ENCODE assay signal across 23 mouse cellular contexts in the genomic region with DNA sequence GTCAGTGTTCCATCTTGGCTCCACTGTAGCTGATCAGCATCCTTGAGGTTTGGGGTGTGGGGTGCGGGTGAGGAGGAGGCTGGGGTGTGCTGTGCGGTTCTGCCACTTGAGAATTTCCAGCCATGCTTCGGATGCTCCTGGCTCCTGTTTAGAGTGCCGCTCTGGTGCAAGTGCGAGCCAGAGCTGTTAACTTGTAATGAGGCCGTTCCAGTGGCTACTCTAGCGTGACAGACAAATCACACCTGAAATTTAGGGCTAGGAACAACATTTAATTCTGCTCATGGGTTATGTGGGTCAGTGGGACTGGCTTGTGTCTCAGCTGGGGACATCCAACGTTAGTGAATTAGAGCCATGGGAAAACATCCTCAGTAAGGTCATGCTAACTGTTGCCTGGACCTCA. TPM values are rescaled to one million over a fixed set of nuclear protein-coding genes. Genes with fewer than 3 reads are reported as not detected.
DNase-seq lines count a peak whose midpoint lies in the region; ATAC-seq and TF ChIP-seq lines count a peak whose summit lies in the region.
"Had no signal": no experiment of that assay in that cellular context is flagged by ENCODE, and none has a peak within 500 bp of the region (broad histone marks: within the 10 kb centered on the region; RNA-seq: fewer than 3 reads in every experiment).

No protein-coding gene starts in this region.

- no peaks in the 10 kb centered on the region for H3K9me3 ChIP-seq in heart, embryonic 10.5 days
- no peaks in the 10 kb centered on the region for H3K9me3 ChIP-seq in kidney, embryonic 15.5 days (replicated peaks)
- no peaks in the 10 kb centered on the region for H3K9me3 ChIP-seq in midbrain, embryonic 14.5 days (ENCODE audit: control insufficient read depth, low read length)
- H3K9me3 ChIP-seq: forebrain, embryonic 10.5 days; G1E; heart, embryonic 15.5 days; hindbrain, embryonic 13.5 days had no signal

- no peak for DNase-seq in heart, embryonic 10.5 days (ENCODE audit: low spot score)
- no peak for DNase-seq in heart, adult 9 months (ENCODE audit: low spot score in 2 of 2)
- peak; percentile 74 for DNase-seq in kidney, adult 2 months
- peak; percentile 50 to 67 for DNase-seq in kidney, postnatal 36 days
- no peak for DNase-seq in thymus, postnatal 10 days (ENCODE audit: low spot score in 2 of 2)
- no peak for DNase-seq in midbrain, embryonic 14.5 days
- no peak for DNase-seq in left cerebral cortex, adult 8-10 months (ENCODE audit: low spot score in 2 of 2)
- DNase-seq: adrenal gland, adult 8-10 months; B cell, adult 2 months; cerebellum, adult 11 months; cerebellum, adult 8-10 months; cerebellum, postnatal 25 days; gastrocnemius, adult 2 months; gastrocnemius, postnatal 25 days; heart, postnatal 14 days had no signal

- ATAC-seq in kidney, embryonic 15.5 days (replicated peaks; ENCODE audit: low FRiP score): peak; percentile 47; the same call in 1 of the 2 replicates
- no peak for ATAC-seq in midbrain, embryonic 14.5 days (ENCODE audit: low FRiP score, low TSS enrichment)
- ATAC-seq: CD4-positive, CD25-positive, alpha-beta regulatory T cell, adult 4 months; forebrain, embryonic 14.5 days had no signal

- H3K4me1 ChIP-seq in heart, embryonic 10.5 days: peaks cover 75% of the 10 kb centered on the region
- no peaks in the 10 kb centered on the region for H3K4me1 ChIP-seq in kidney, adult 2 months (ENCODE audit: control insufficient read depth, insufficient read depth, low read length)
- H3K4me1 ChIP-seq in kidney, embryonic 15.5 days: peaks cover 49% of the 10 kb centered on the region
- peaks cover 12% of the 10 kb centered on the region for H3K4me1 ChIP-seq in midbrain, embryonic 14.5 days (ENCODE audit: control insufficient read depth, insufficient read depth, low read length)

- H3K4me2 ChIP-seq in kidney, embryonic 15.5 days: no peak overlapping the region
- no peak overlapping the region for H3K4me2 ChIP-seq in midbrain, embryonic 14.5 days (ENCODE audit: low read length)
- H3K4me2 ChIP-seq: heart, embryonic 11.5 days; heart, embryonic 15.5 days; hindbrain, embryonic 13.5 days had no signal

- TF ChIP-seq POLR2A in kidney, adult 2 months (IDR thresholded peaks at IDR 0.05; ENCODE audit: low read depth, low read length): no peak

- 0 out of 2 replicates have a peak overlapping the region, but pooled peaks have one; percentile 49 for H3K27ac ChIP-seq in heart, embryonic 10.5 days
- H3K27ac ChIP-seq in kidney, adult 2 months (ENCODE audit: insufficient read depth, low read depth, low read length): no peak overlapping the region
- no peak overlapping the region for H3K27ac ChIP-seq in kidney, embryonic 15.5 days
- H3K27ac ChIP-seq in midbrain, embryonic 14.5 days (replicated peaks; ENCODE audit: low read depth, low read length): no peak overlapping the region
- H3K27ac ChIP-seq: forebrain, embryonic 10.5 days; gastrocnemius, adult 2 months; heart, embryonic 15.5 days; hindbrain, embryonic 13.5 days had no signal

- H3K9ac ChIP-seq in kidney, embryonic 15.5 days: no peak overlapping the region
- H3K9ac ChIP-seq in midbrain, embryonic 14.5 days (replicated peaks; ENCODE audit: low read length): no peak overlapping the region
- H3K9ac ChIP-seq: heart, embryonic 15.5 days had no signal

- no peaks in the 10 kb centered on the region for H3K27me3 ChIP-seq in heart, embryonic 10.5 days (ENCODE audit: insufficient read depth, poor library complexity, severe bottlenecking)
- H3K27me3 ChIP-seq in kidney, adult 2 months (replicated peaks; ENCODE audit: control insufficient read depth, insufficient read depth, low read length): no peaks in the 10 kb centered on the region
- no peaks in the 10 kb centered on the region for H3K27me3 ChIP-seq in kidney, embryonic 15.5 days
- no peaks in the 10 kb centered on the region for H3K27me3 ChIP-seq in midbrain, embryonic 14.5 days (ENCODE audit: control insufficient read depth, insufficient read depth, low read length)
- H3K27me3 ChIP-seq: heart, embryonic 15.5 days had no signal

- no peak overlapping the region for H3K4me3 ChIP-seq in heart, embryonic 10.5 days
- no peak overlapping the region for H3K4me3 ChIP-seq in kidney, adult 2 months (ENCODE audit: insufficient read depth, low read depth, low read length)
- H3K4me3 ChIP-seq in kidney, embryonic 15.5 days (replicated peaks): no peak overlapping the region
- H3K4me3 ChIP-seq in midbrain, embryonic 14.5 days (replicated peaks; ENCODE audit: low read depth, low read length): no peak overlapping the region
- H3K4me3 ChIP-seq: forebrain, embryonic 10.5 days; gastrocnemius, adult 2 months; heart, embryonic 15.5 days; hindbrain, embryonic 13.5 days had no signal

- 73% methylated on average over 8 of the region's 8 CpGs for WGBS in heart, embryonic 10.5 days
- 31% methylated on average over 8 of the region's 8 CpGs for WGBS in kidney, adult 2 months
- 29% methylated on average over 8 of the region's 8 CpGs for WGBS in kidney, embryonic 15.5 days
- WGBS in midbrain, embryonic 14.5 days: 81% methylated on average over 8 of the region's 8 CpGs

- no peak for TF ChIP-seq CTCF in kidney, adult 2 months (conservative IDR thresholded peaks at IDR 0.05; ENCODE audit: insufficient read depth, insufficient read length, low read depth, low read length)

- H3K36me3 ChIP-seq in heart, embryonic 10.5 days: no peaks in the 10 kb centered on the region
- no peaks in the 10 kb centered on the region for H3K36me3 ChIP-seq in kidney, adult 2 months (ENCODE audit: control insufficient read depth, insufficient read depth, low read length)
- no peaks in the 10 kb centered on the region for H3K36me3 ChIP-seq in kidney, embryonic 15.5 days
- H3K36me3 ChIP-seq in midbrain, embryonic 14.5 days (ENCODE audit: control insufficient read depth, insufficient read depth, low read length): no peaks in the 10 kb centered on the region
- H3K36me3 ChIP-seq: forebrain, embryonic 10.5 days; G1E; heart, embryonic 15.5 days; hindbrain, embryonic 13.5 days had no signal

RNA-seq across cellular contexts. Expression of gene Mgst2, which starts 10.2 kb away (rescaled TPM):
- polyA plus RNA-seq in heart, embryonic 10.5 days (2016; fragmentation: Nextera tagmentation; extraction: Ambion mirVana): 1.1 and 4.1 TPM in 2 replicates
- polyA plus RNA-seq in kidney, adult 2 months (2012; rRNA removed): 0.11 and 0.55 TPM in 2 replicates
- 1.6 and 3.5 TPM in 2 replicates for polyA plus RNA-seq in kidney, embryonic 15.5 days (2015; fragmentation: Nextera tagmentation; extraction: Ambion mirVana)
- polyA plus RNA-seq in midbrain, embryonic 14.5 days (2014; fragmentation: Nextera tagmentation; extraction: Ambion mirVana): 0.46 and 0.86 TPM in 2 replicates
- under 1 TPM in 1 of 4 experiments, not detected in 3; 0.72 TPM for total RNA-seq in left cerebral cortex, adult 8-10 months (2022)
- polyA plus RNA-seq: forebrain, embryonic 14.5 days had no signal

Comparison
In these comparisons a context has a peak if more than half of its experiments do, and no peak if none do; other contexts are left out.
1. DNase-seq: peak in kidney, adult 2 months (single experiment) and kidney, postnatal 36 days (2 of 2); none in heart, embryonic 10.5 days (single experiment), heart, adult 9 months (0 of 2), thymus, postnatal 10 days (0 of 2), midbrain, embryonic 14.5 days (single experiment) and left cerebral cortex, adult 8-10 months (0 of 2).